Mouse (Mus musculus): ENCODE data around the gene Pomgnt1. TPM values are rescaled to one million over a fixed set of nuclear protein-coding genes. Genes with fewer than 3 reads are reported as not detected.

The Pomgnt1 gene
- polyA plus RNA-seq, 1 experiment from 2014 or later = 72.4 TPM

Other genes with a start within 250 kb of the Pomgnt1 start
- gene Kncn, start 239.4 kb upstream of the Pomgnt1 start, polyA plus RNA-seq (2015; fragmentation: Nextera tagmentation; extraction: Ambion mirVana) = 0.17 TPM in 1 of 2 replicates, not detected in the other
- 0.27 and 0.28 TPM in 2 replicates for gene 6430628N08Rik, start 233.2 kb upstream of the Pomgnt1 start, polyA plus RNA-seq (2015; fragmentation: Nextera tagmentation; extraction: Ambion mirVana)
- 10.9 and 12.7 TPM in 2 replicates for gene Dmbx1, start 183.9 kb upstream of the Pomgnt1 start, polyA plus RNA-seq (2015; fragmentation: Nextera tagmentation; extraction: Ambion mirVana)
- gene Faah, start 105.9 kb upstream of the Pomgnt1 start, polyA plus RNA-seq (2015; fragmentation: Nextera tagmentation; extraction: Ambion mirVana) = 26.3 and 26.7 TPM in 2 replicates
- 12.3 and 13.5 TPM in 2 replicates for gene Nsun4, start 70.0 kb upstream of the Pomgnt1 start, polyA plus RNA-seq (2015; fragmentation: Nextera tagmentation; extraction: Ambion mirVana)
- 406 and 430 TPM in 2 replicates for gene Uqcrh, start 48.8 kb upstream of the Pomgnt1 start, polyA plus RNA-seq (2015; fragmentation: Nextera tagmentation; extraction: Ambion mirVana)
- gene Lrrc41, start 48.6 kb upstream of the Pomgnt1 start, polyA plus RNA-seq (2015; fragmentation: Nextera tagmentation; extraction: Ambion mirVana) = 74.4 and 74.5 TPM in 2 replicates
- 7.9 and 9.3 TPM in 2 replicates for gene Rad54l, start 150 bp upstream of the Pomgnt1 start, polyA plus RNA-seq (2015; fragmentation: Nextera tagmentation; extraction: Ambion mirVana)
- 2.2 and 2.6 TPM in 2 replicates for gene Lurap1, start 27.5 kb downstream of the Pomgnt1 start, polyA plus RNA-seq (2015; fragmentation: Nextera tagmentation; extraction: Ambion mirVana)
- gene Tspan1, start 43.8 kb downstream of the Pomgnt1 start, polyA plus RNA-seq (2015; fragmentation: Nextera tagmentation; extraction: Ambion mirVana) = 0.22 and 0.26 TPM in 2 replicates
- gene 1700042G07Rik, start 49.5 kb downstream of the Pomgnt1 start, polyA plus RNA-seq (2015; fragmentation: Nextera tagmentation; extraction: Ambion mirVana) = not detected in 2 replicates
- not detected in 2 replicates for gene Gm49337, start 49.5 kb downstream of the Pomgnt1 start, polyA plus RNA-seq (2015; fragmentation: Nextera tagmentation; extraction: Ambion mirVana)
- gene Pik3r3, start 97.8 kb downstream of the Pomgnt1 start, polyA plus RNA-seq (2015; fragmentation: Nextera tagmentation; extraction: Ambion mirVana) = 81.1 and 89.7 TPM in 2 replicates

Measured in midbrain, embryonic 15.5 days (tissue).